Mouse (Mus musculus) layer of hippocampus, adult 18-20 months (tissue): ENCODE measurements at regions not wholly inside any gene's neighbourhood (a gene's known extent, or its start where the extent isn't known, plus 50 kb on each side); places are given as distances from the start of the nearest gene placed in this dataset.

Experiments
- DNase-seq, 2 experiments: peaks; one replicate each; pipeline ENCODE4 v3.0.0; 2022; ENCODE audit warnings: low spot score in 2 of 2

GRCm38 (mm10) chr2:168338819-168339218 lies 57.3 kb upstream of the Kcng1 start:
- DNase-seq = peak; percentile 37 to 65

- peak; percentile 72 to 87 for DNase-seq
Measured at GRCm38 (mm10) chr2:168338382-168338781, 56.8 kb upstream of the Kcng1 start.

- no peak for DNase-seq
Measured at GRCm38 (mm10) chr2:168337611-168338010, 56.1 kb upstream of the Kcng1 start.

- DNase-seq = no peak
Measured at GRCm38 (mm10) chr2:168335739-168336385, 54.3 kb upstream of the Kcng1 start.

GRCm38 (mm10) chr2:168334241-168334588 lies 52.7 kb upstream of the Kcng1 start:
- no peak for DNase-seq

GRCm38 (mm10) chr2:168333552-168334240 lies 52.2 kb upstream of the Kcng1 start:
- DNase-seq = no peak

- no peak for DNase-seq
Measured at GRCm38 (mm10) chr2:168332972-168333371, 51.4 kb upstream of the Kcng1 start.
